Mouse (Mus musculus) splenic B cell, adult 2 months (primary cell): ENCODE data around the gene Maml3.

Experiments used
- DNase-seq: peaks from one replicate; pipeline ENCODE4 v3.0.0-alpha.2; 2011; ENCODE audit warnings: low read depth, low spot score
- H3K27me3 ChIP-seq: 2 replicates; pipeline ENCODE4 v1.6.1; 2012; ENCODE audit warnings: mild to moderate bottlenecking, low read length, moderate library complexity, mixed read lengths; ENCODE audit not compliant: control insufficient read depth, poor library complexity, insufficient read depth, severe bottlenecking
- H3K36me3 ChIP-seq: 2 replicates; pipeline ENCODE4 v1.6.1; 2012; ENCODE audit warnings: mild to moderate bottlenecking, low read length, moderate library complexity, mixed read lengths; ENCODE audit not compliant: control insufficient read depth, poor library complexity, insufficient read depth, severe bottlenecking

Gene Maml3

DNA sequence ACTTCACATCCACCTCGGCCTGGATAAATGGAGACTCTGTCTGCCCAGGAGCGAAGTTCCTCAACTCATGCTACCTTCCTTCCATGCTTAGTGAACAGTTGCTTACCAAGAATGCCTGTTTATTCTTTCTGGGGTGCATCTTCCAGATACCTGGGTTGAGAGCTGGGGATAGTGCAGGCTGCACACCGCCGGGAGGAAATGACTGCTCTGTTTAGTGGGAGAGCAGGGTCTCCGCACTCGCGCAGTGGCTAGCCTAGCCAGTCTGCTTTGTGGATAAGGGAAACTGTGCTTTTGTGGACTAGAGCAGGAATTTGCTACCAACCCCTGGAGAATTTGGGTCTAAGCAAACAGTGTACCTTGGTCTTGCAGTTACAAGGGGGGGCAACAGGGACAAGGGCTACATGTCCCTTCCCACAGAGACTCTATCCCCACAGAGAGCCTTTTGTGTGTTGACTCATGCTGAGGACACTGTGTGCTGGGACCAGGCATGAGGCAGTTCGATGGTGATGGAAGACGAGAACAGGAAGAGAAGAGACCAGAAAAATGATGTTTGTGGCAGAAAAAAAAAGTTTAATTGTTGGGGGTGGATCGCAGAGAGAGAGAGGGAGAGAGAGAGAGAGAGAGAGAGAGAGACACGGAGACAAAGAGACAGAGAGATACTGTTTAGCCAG lies 442.9 kb downstream of the Maml3 start:
- DNase-seq = no peak
- H3K27me3 ChIP-seq = no peaks in the 10 kb centered on the region
- no peaks in the 10 kb centered on the region for H3K36me3 ChIP-seq

DNA sequence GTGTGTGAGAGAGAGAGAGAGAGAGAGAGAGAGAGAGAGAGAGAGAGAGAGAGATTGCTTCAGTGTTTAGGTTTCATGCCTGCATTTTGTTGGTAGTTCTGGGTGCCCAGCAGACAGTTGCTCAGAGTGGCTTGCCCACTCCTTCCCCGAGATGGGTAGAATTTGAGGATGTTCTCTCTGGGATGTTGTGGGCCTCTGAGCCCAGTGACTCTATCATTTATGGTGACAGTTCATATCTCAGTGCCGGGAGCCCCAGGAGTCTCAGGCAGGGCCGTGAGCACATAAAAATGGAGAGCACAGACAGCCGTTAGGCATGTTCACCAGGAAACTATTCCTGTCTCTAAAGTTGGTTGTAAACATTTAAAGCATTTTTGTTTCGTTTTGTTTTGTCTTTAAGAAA lies 443.5 kb downstream of the Maml3 start:
- H3K27me3 ChIP-seq = no peaks in the 10 kb centered on the region
- no peak for DNase-seq
- H3K36me3 ChIP-seq = no peaks in the 10 kb centered on the region; the same call in 1 of the 2 replicates

DNA sequence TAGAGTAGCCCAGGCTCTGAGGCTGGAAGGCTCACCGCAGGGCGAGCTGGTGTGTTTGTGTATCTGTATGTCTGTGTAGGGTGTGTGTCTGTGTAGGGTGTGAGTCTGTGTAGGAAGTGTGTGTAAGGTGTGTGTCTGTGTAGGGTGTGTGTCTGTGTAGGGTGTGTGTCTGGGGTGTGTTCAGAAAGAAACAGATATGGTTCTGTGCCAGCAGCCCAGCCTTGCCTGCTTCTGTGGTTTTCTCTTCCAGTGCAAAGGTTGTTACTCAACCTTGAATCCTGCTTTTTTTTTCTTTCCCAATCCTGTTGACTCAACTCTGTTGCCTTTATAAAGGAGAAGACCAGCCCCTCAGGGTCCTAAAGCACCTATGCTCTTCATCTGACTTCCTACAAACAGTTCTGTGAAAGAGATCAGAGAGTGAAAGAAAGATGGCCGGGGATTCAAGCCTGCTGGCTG lies 444.0 kb downstream of the Maml3 start:
- no peaks in the 10 kb centered on the region for H3K27me3 ChIP-seq
- no peak for DNase-seq
- no peaks in the 10 kb centered on the region; the same call in 1 of the 2 replicates for H3K36me3 ChIP-seq

DNA sequence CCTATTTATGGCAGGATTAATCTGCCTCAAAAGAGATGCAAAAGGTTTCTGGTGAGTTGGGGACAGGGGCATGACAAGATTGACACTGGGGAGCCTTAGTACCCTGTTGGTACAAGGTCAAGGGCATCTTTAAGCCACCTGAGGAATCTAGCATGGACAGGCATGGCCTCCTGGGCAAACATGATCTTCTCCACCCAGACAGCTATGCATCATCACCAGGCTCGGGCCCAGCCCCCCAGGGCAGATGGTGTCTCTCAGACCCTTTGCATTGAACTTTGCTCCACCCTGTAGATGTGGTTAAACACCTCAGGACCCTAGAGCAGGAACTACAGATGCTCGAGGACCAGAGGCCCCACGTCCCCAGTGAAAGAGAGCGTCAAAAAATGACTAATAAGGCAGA lies 444.8 kb downstream of the Maml3 start, which contains the start of gene Mgst2:
Mgst2 (plus strand) TSS at position 301 of the 400 bp plus-strand sequence.
- peak; percentile 18 for DNase-seq
- no peaks in the 10 kb centered on the region for H3K27me3 ChIP-seq
- no peaks in the 10 kb centered on the region; the same call in 1 of the 2 replicates for H3K36me3 ChIP-seq

DNA sequence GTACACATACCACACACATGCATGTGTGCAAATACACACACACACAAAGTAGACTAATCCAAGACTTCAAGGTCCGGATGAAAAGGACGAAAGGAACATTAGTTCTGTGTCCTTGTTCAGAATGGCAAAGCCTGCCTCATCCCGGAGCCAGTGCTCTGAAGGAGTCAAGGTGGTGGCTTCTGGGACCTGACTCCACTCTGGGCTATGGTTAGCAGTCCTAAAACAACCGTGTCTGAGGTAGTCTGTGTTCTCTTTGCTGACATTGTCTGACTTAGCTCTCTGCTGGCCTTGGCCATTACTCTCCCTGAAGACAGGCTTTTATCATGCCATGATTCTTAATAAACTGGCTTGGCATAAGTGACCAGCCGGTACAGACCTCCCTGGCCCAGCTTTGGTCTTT lies 445.5 kb downstream of the Maml3 start:
- no peak for DNase-seq
- Histone ChIP-seq H3K27me3 (no peaks in the 10 kb centered on the region), H3K36me3 (no peaks in the 10 kb centered on the region; the same call in 1 of the 2 replicates)

DNA sequence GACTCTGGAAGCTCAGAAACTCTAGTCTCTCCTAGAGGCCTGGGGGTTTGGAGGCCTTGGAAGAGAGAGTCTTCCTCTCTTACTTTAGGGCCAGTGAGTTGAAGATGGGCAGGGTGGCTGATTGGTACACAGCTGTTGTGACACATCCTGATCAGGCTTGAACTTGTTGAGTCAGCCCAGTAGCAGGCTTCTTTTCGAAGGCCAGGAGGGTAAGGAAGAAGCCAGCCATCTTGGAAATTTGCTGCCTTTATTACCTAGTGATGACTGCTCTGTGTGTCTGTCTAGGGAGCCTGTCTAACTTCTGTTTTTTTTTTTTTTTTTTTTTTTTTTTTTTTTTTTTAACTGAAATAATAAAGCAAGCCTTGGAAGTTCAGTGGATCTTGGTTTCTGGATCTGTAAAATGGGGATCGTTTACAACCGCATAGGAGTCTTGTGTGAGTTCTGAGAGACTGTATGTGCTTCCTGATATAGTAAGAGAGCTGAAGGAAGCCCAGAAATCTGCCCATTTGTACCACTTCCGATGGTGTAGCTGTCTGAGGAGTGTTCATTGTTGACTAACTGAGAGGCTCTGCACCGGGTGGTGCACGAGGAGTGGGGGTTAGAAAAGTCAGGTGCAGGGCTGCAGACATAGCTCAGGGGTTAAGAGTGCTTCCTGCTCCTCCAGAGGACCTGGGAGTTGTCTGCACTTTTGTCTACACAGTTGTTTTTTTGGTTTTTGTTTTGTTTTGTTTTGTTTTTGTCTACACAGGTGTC lies 450.4 kb downstream of the Maml3 start:
- no peaks in the 10 kb centered on the region; the same call in 1 of the 2 replicates for H3K36me3 ChIP-seq
- H3K27me3 ChIP-seq = no peaks in the 10 kb centered on the region
- peak; percentile 19 for DNase-seq

DNA sequence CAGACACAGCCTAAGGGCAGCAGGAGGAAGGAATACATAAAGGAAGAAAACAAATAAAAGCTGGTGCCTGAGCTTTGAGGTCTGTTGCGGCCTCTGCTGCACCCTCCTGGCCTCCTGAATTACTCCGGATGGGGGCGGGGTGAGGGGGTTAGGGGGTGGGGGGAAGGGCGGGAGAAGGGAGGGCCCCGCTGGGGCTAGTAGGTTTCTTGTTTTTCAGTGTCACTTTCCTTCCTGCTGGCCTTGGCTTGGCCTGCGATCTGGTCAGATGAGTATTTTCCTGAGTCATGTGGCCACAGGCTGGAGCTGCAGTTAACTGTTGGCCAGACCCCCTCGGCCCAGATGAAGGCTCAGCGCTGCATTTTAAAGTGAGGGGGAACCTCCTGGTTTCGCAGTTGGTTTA lies 452.2 kb downstream of the Maml3 start:
- Histone ChIP-seq H3K36me3 (no peaks in the 10 kb centered on the region; the same call in 1 of the 2 replicates), H3K27me3 (no peaks in the 10 kb centered on the region)
- peak; percentile 62 for DNase-seq

DNA sequence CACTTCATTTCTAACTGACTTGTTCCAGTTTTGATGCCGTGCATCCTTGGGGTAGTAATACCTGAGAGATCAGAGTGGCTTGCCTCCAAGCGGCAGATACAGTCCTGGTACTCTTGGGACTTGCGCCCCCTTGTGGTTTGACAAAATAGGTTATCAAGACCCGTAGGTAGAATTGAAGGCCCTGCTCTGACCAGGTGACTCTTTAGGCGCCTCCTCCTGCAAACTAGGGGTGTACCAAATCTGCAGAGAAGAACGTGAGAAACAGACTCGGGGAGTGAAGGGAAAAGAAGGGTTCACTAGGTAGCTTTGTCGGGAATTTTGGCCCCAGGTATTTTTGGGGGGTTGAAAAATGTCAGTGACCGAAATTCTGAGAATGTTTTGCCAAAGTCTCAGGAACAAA lies 452.6 kb downstream of the Maml3 start:
- Histone ChIP-seq H3K36me3 (no peaks in the 10 kb centered on the region; the same call in 1 of the 2 replicates), H3K27me3 (no peaks in the 10 kb centered on the region)
- peak; percentile 93 for DNase-seq

DNA sequence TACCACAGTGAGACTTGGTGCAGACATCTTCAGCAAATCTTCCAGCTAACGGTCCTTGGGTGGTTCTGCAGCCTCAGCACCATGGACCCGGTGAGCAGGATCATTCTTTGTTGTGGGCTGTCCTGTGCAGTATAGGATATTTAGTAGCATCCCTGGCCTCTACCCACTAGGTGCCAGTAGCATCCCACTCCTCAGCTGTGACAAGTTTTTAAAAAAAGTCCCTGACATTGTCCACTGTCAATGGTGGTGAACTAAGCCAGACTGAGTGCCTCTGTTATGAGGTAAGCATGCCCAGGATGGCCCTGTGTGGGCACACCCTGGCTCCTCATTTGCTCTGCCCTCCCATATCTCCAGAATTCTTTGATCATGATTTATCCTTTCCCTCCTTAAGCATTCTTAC lies 453.7 kb downstream of the Maml3 start:
- Histone ChIP-seq H3K36me3 (no peaks in the 10 kb centered on the region), H3K27me3 (no peaks in the 10 kb centered on the region)

DNA sequence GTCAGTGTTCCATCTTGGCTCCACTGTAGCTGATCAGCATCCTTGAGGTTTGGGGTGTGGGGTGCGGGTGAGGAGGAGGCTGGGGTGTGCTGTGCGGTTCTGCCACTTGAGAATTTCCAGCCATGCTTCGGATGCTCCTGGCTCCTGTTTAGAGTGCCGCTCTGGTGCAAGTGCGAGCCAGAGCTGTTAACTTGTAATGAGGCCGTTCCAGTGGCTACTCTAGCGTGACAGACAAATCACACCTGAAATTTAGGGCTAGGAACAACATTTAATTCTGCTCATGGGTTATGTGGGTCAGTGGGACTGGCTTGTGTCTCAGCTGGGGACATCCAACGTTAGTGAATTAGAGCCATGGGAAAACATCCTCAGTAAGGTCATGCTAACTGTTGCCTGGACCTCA lies 454.9 kb downstream of the Maml3 start:
- no peak for DNase-seq
- H3K36me3 ChIP-seq = no peaks in the 10 kb centered on the region
- H3K27me3 ChIP-seq = no peaks in the 10 kb centered on the region

More for the DNA sequence above, 453.7 kb downstream of the Maml3 start:
- DNase-seq = no peak

DNA sequence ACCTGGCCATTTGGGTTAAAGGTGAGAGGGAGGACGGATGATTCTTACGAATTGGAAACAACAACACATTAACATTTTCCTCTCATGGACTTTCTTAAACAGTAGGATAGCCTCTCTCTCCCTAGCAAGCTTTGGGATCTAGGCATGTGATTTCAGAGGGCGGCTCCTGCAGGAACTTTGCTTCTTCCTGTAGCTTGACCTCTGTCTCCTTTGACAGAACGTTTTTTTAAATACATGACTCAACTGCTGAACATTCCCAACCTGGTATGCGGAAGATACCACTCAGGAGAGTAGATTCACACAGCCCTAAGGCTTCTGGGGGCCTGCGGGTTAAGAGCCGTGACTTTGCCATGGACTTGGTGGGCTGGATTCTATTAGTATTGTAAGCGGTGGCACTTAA lies 455.4 kb downstream of the Maml3 start:
- H3K27me3 ChIP-seq = no peaks in the 10 kb centered on the region
- H3K36me3 ChIP-seq = no peaks in the 10 kb centered on the region
- DNase-seq = no peak

DNA sequence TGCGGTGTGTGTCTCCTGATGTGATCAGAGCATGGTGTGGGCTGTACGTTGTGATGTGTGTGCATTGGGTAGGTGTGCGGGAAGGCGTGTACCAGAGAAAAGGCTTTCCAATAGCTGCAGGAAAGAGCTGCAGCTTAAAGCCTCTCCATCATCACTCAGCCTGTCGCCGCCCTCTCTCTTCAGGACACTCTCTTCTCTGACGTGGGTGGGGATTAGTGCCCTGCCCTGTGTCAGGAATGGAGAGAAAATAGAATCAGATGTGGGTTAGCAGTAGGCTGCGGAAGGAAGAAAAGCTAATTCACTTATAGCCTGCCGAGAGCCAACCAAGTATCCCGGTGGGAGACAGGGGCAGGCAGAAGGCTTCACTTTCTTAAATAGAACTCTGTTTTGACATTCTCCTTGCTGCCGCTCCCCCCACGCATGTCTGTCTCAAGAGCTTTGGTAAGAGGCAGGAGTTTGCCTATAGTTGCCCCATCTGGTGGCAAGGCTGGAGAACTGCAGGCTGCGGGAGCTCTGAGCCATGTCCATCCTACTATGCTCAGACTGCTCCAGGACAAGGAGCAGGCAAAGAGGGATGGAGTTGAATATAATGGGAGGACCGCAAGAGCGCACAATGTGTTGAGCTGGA lies 456.7 kb downstream of the Maml3 start:
- peak; percentile 79 for DNase-seq
- Histone ChIP-seq H3K27me3 (no peaks in the 10 kb centered on the region), H3K36me3 (no peaks in the 10 kb centered on the region)

DNA sequence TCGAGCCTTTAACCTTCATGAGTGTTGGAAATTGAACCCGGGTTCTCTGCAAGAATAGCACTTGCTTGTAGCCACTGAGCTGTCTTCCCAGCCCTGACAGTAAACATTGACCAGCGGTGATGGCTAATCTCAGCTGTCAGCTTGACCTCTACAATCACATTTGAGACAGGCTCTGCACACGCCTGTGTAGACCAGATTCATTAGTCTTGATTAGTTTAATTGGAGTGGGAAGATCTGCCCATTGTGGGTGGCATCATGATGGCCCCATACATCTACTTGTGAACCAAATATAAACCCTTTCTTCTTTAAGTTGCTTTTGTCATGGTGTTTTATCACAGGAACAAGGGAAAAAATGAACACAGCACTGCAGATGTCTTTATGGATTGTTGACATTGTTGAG lies 457.5 kb downstream of the Maml3 start:
- H3K27me3 ChIP-seq = no peaks in the 10 kb centered on the region
- H3K36me3 ChIP-seq = no peaks in the 10 kb centered on the region
- DNase-seq = no peak

DNA sequence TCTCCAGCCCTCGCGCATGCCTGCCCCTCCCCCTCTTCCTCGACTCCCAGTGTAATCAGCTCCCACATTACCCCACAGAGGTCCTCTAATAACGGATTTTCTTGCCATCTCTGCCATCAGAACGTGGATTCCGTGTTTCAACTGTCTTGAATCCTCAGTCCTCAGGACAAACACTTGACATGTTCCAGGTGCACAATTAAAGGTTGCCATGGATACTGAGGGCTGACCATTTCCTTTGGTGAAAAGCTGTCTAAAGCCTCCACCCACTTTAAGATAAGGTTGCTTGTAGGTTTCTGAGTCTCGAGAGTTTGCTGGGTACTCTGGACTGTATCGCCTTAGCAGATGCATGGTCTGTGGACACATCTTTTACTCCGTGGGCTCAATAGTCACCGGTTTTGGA lies 458.6 kb downstream of the Maml3 start:
- Histone ChIP-seq H3K36me3 (no peaks in the 10 kb centered on the region), H3K27me3 (no peaks in the 10 kb centered on the region)
- DNase-seq = no peak

DNA sequence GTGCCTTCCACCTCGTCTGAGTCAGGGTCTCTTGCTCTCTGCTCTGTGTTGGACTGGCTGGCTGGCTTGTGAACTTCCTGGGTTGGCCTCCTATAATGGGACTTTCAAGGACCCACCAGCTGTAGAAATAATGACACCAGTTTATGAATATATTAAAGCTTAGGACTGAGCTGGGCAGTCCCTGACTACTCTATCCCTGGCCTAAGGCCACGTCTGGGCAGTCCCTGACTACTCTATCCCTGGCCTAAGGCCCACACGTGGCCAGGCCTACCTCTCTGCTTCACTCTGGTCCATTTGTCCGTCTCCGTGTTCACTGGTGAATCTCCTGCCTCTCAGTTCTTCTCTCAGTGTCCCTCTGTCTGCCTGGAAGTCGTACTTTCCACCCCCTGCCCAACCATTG lies 459.4 kb downstream of the Maml3 start:
- DNase-seq = no peak
- H3K36me3 ChIP-seq = no peaks in the 10 kb centered on the region
- H3K27me3 ChIP-seq = no peaks in the 10 kb centered on the region
